Mouse (Mus musculus) stomach, embryonic 16.5 days (tissue): ENCODE measurements at regions not wholly inside any gene's neighbourhood (a gene's known extent, or its start where the extent isn't known, plus 50 kb on each side); places are given as distances from the start of the nearest gene placed in this dataset.

Experiments used
- ATAC-seq: fragments of 200-750 bp; cut with Nextera tagmentation; 2 replicates; pipeline ENCODE4 v1.8.0; 2017; ENCODE audit warnings: moderate number of reproducible peaks, moderate TSS enrichment; ENCODE audit not compliant: insufficient read depth, low FRiP score
- H3K27ac ChIP-seq: fragments of 300-500 bp; sonication (generic); 2 replicates; pipeline ENCODE4 v1.5.1; 2014; ENCODE audit warnings: low read length
- H3K27me3 ChIP-seq: fragments of 300-500 bp; sonication (generic); 2 replicates; pipeline ENCODE4 v1.6.1; 2014; ENCODE audit warnings: low read length, control low read depth, mixed read lengths; ENCODE audit not compliant: control insufficient read depth, insufficient read depth
- H3K36me3 ChIP-seq: fragments of 300-500 bp; sonication (generic); 2 replicates; pipeline ENCODE4 v1.6.1; 2014; ENCODE audit warnings: low read length; ENCODE audit not compliant: control insufficient read depth, insufficient read depth
- H3K4me1 ChIP-seq: fragments of 300-500 bp; sonication (generic); 2 replicates; pipeline ENCODE4 v1.6.1; 2014; ENCODE audit warnings: low read length, control low read depth, mixed read lengths; ENCODE audit not compliant: control insufficient read depth, insufficient read depth
- H3K4me2 ChIP-seq: fragments of 300-500 bp; sonication (generic); 2 replicates; pipeline ENCODE4 v1.6.1; 2014; ENCODE audit warnings: low read depth, low read length, mixed read lengths
- H3K4me3 ChIP-seq: fragments of 300-500 bp; sonication (generic); replicated peaks from 2 replicates; pipeline ENCODE4 v1.5.1; 2014; ENCODE audit warnings: mild to moderate bottlenecking, low read length
- H3K9ac ChIP-seq: fragments of 300-500 bp; sonication (generic); 2 replicates; pipeline ENCODE4 v1.6.1; 2014; ENCODE audit warnings: low read length
- H3K9me3 ChIP-seq: fragments of 300-500 bp; sonication (generic); replicated peaks from 2 replicates; pipeline ENCODE4 v1.6.1; 2016; ENCODE audit warnings: low read length, control low read depth; ENCODE audit not compliant: control insufficient read depth
- WGBS: fragments of 180-500 bp; shearing (Covaris S2); extraction: QIAGEN DNeasy Blood & Tissue Kit; methylation state at CpG from one replicate; pipeline ENCODE4 v1.1.7; 2014; 5-methylcytosine and 5-hydroxymethylcytosine counted together

- no peaks in the 10 kb centered on the region for H3K36me3 ChIP-seq
- no peak overlapping the region for H3K4me2 ChIP-seq
- H3K4me1 ChIP-seq = no peaks in the 10 kb centered on the region
- H3K9ac ChIP-seq = no peak overlapping the region
- no peaks in the 10 kb centered on the region for H3K9me3 ChIP-seq
- H3K4me3 ChIP-seq = no peak overlapping the region
- no peak for ATAC-seq
- H3K27me3 ChIP-seq = no peaks in the 10 kb centered on the region
- no peak overlapping the region for H3K27ac ChIP-seq
These were observed 113.8 kb downstream of the Car2 start for GRCm38 (mm10) chr3:14999914-15000313.

- Histone ChIP-seq H3K27ac (no peak overlapping the region), H3K9ac (no peak overlapping the region), H3K36me3 (no peaks in the 10 kb centered on the region), H3K4me1 (no peaks in the 10 kb centered on the region), H3K4me2 (no peak overlapping the region), H3K27me3 (no peaks in the 10 kb centered on the region), H3K4me3 (no peak overlapping the region), H3K9me3 (no peaks in the 10 kb centered on the region)
- ATAC-seq = peak; percentile 37; the same call in 1 of the 2 replicates
- WGBS = 19% methylated on average over 3 of the region's 3 CpGs
These were observed 114.6 kb downstream of the Car2 start for GRCm38 (mm10) chr3:15000657-15001056.

GRCm38 (mm10) chr3:15007821-15008220 is 121.7 kb downstream of the Car2 start:
- no peaks in the 10 kb centered on the region for H3K9me3 ChIP-seq
- no peak for ATAC-seq
- no peak overlapping the region for H3K4me2 ChIP-seq
- H3K27me3 ChIP-seq = no peaks in the 10 kb centered on the region
- no peak overlapping the region for H3K27ac ChIP-seq
- WGBS = 66% methylated on average over 3 of the region's 3 CpGs
- H3K36me3 ChIP-seq = no peaks in the 10 kb centered on the region
- no peak overlapping the region for H3K9ac ChIP-seq
- H3K4me1 ChIP-seq = no peaks in the 10 kb centered on the region
- no peak overlapping the region for H3K4me3 ChIP-seq

GRCm38 (mm10) chr3:15008501-15008900 is 122.4 kb downstream of the Car2 start:
- Histone ChIP-seq H3K4me1 (no peaks in the 10 kb centered on the region), H3K27ac (no peak overlapping the region), H3K27me3 (no peaks in the 10 kb centered on the region), H3K4me2 (no peak overlapping the region), H3K4me3 (no peak overlapping the region), H3K36me3 (no peaks in the 10 kb centered on the region), H3K9ac (no peak overlapping the region), H3K9me3 (no peaks in the 10 kb centered on the region)
- no peak for ATAC-seq
- 73% methylated on average over 1 of the region's 1 CpGs for WGBS

- no peaks in the 10 kb centered on the region for H3K9me3 ChIP-seq
- no peak for ATAC-seq
- no peak overlapping the region for H3K4me2 ChIP-seq
- no peaks in the 10 kb centered on the region for H3K27me3 ChIP-seq
- no peak overlapping the region for H3K27ac ChIP-seq
- H3K9ac ChIP-seq = no peak overlapping the region
- H3K4me1 ChIP-seq = no peaks in the 10 kb centered on the region
- 82% methylated on average over 2 of the region's 2 CpGs for WGBS
- no peaks in the 10 kb centered on the region for H3K36me3 ChIP-seq
- H3K4me3 ChIP-seq = no peak overlapping the region
These were observed 123.7 kb downstream of the Car2 start for GRCm38 (mm10) chr3:15009747-15010146.

- no peak for ATAC-seq
- Histone ChIP-seq H3K9me3 (no peaks in the 10 kb centered on the region), H3K9ac (no peak overlapping the region), H3K4me3 (no peak overlapping the region), H3K4me1 (no peaks in the 10 kb centered on the region), H3K4me2 (no peak overlapping the region), H3K27ac (no peak overlapping the region), H3K36me3 (no peaks in the 10 kb centered on the region), H3K27me3 (no peaks in the 10 kb centered on the region)
- WGBS = 69% methylated on average over 1 of the region's 1 CpGs
These were observed 130.5 kb downstream of the Car2 start for GRCm38 (mm10) chr3:15016621-15017020.

GRCm38 (mm10) chr3:15022773-15023172 is 136.7 kb downstream of the Car2 start:
- 39% methylated on average over 2 of the region's 2 CpGs for WGBS
- ATAC-seq = no peak
- no peak overlapping the region for H3K27ac ChIP-seq

GRCm38 (mm10) chr3:15040866-15041528 is 154.9 kb downstream of the Car2 start:
- ATAC-seq = no peak
- 60% methylated on average over 7 of the region's 7 CpGs for WGBS
- no peaks in the 10 kb centered on the region for H3K27me3 ChIP-seq
- H3K36me3 ChIP-seq = no peaks in the 10 kb centered on the region
- no peak overlapping the region for H3K27ac ChIP-seq
- H3K9ac ChIP-seq = no peak overlapping the region
- H3K4me1 ChIP-seq = no peaks in the 10 kb centered on the region
- H3K4me3 ChIP-seq = no peak overlapping the region
- no peaks in the 10 kb centered on the region for H3K9me3 ChIP-seq
- no peak overlapping the region for H3K4me2 ChIP-seq

More at GRCm38 (mm10) chr3:15022773-15023172, 136.7 kb downstream of the Car2 start:
- H3K4me2 ChIP-seq = no peak overlapping the region
- H3K27me3 ChIP-seq = no peaks in the 10 kb centered on the region
- no peaks in the 10 kb centered on the region for H3K4me1 ChIP-seq
- H3K36me3 ChIP-seq = no peaks in the 10 kb centered on the region
- H3K4me3 ChIP-seq = no peak overlapping the region
- no peak overlapping the region for H3K9ac ChIP-seq
- no peaks in the 10 kb centered on the region for H3K9me3 ChIP-seq

- ATAC-seq = no peak
- Histone ChIP-seq H3K9ac (no peak overlapping the region), H3K27me3 (no peaks in the 10 kb centered on the region), H3K9me3 (no peaks in the 10 kb centered on the region), H3K4me1 (no peaks in the 10 kb centered on the region), H3K4me3 (no peak overlapping the region), H3K36me3 (no peaks in the 10 kb centered on the region), H3K4me2 (no peak overlapping the region), H3K27ac (no peak overlapping the region)
- WGBS = 47% methylated on average over 3 of the region's 3 CpGs
These were observed 167.9 kb downstream of the Car2 start for GRCm38 (mm10) chr3:15053968-15054367.
